Comparison of ENCODE assay signal across 8 mouse cellular contexts in the genomic region with DNA sequence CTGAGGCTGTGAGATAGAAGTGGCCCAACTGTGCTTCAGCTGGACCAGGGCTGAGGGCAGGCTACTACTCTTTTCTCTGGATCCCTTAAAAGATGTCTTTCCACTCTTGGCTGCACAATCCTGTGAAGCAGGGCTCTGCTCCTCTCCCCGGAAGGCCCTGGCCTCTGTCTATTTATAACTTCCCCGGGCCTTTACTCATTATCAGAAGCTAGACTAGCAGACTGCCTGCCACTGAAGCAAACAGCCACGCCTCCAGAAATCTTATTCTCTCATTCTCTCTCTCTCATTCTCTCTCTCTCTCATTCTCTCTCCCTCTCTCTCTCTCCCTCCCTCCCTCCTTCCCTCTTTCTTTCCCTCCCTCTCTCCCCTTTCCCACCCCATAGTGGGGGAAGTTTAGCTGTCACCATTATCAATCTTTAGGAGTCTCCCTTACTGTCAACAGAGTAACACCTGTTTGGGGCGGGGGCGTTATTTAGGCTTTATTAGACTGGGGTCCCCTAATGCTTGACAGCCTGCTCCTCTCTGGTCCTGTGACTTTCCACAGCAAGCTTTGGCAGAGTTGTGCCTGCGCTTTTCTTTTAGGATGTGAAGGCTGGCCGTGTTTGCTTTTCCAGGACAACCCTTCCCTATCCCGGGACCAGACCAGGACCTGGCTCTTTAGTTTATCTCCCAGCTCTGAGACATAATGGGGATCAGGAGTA. TPM values are rescaled to one million over a fixed set of nuclear protein-coding genes. Genes with fewer than 3 reads are reported as not detected.
DNase-seq lines count a peak whose midpoint lies in the region; ATAC-seq and TF ChIP-seq lines count a peak whose summit lies in the region.

No protein-coding gene starts in this region.

- H3K27ac ChIP-seq in lung, postnatal 0 days (ENCODE audit: low read length) = no peak overlapping the region
- H3K27ac ChIP-seq in heart, embryonic 11.5 days (ENCODE audit: low read depth, low read length) = peak overlapping the region; percentile 94
- peak overlapping the region; percentile 58 for H3K27ac ChIP-seq in small intestine, adult 2 months (ENCODE audit: insufficient read depth, low read depth, low read length)

- H3K4me1 ChIP-seq in lung, postnatal 0 days (ENCODE audit: insufficient read depth, low read depth, low read length) = peaks cover 3% of the 10 kb centered on the region; the same call in 1 of the 2 replicates
- peaks cover 3% of the 10 kb centered on the region for H3K4me1 ChIP-seq in lung, adult 2 months (ENCODE audit: control insufficient read depth, insufficient read depth, low read length)
- peaks cover 32% of the 10 kb centered on the region for H3K4me1 ChIP-seq in heart, embryonic 11.5 days (ENCODE audit: control insufficient read depth, insufficient read depth, low read length)
- H3K4me1 ChIP-seq in small intestine, adult 2 months (ENCODE audit: control insufficient read depth, insufficient read depth, insufficient read length, low read length) = no peaks in the 10 kb centered on the region

- TF ChIP-seq POLR2A in lung, adult 2 months (IDR thresholded peaks at IDR 0.05; ENCODE audit: borderline replicate concordance, extremely low read depth, low read depth, low read length) = no peak
- TF ChIP-seq POLR2A in small intestine, adult 2 months (IDR thresholded peaks at IDR 0.05; ENCODE audit: low read depth, low read length) = no peak

- DNase-seq in lung, postnatal 0 days (ENCODE audit: low spot score) = no peak
- DNase-seq in lung, adult 2 months = no peak
- DNase-seq in kidney, postnatal 25 days = peak; percentile 22 to 44
- no peak for DNase-seq in thymus, postnatal 14 days
- DNase-seq in adrenal gland, postnatal 10 days = no peak
- no peak for DNase-seq in layer of hippocampus, postnatal 36 days

- 33% methylated on average over 8 of the region's 8 CpGs for WGBS in lung, postnatal 0 days
- 47% methylated on average over 8 of the region's 8 CpGs for WGBS in lung, adult 2 months
- WGBS in heart, embryonic 11.5 days (ENCODE audit: insufficient replicate concordance) = 12% methylated on average over 8 of the region's 8 CpGs
- 32% methylated on average over 8 of the region's 8 CpGs for WGBS in small intestine, adult 2 months

- H3K9ac ChIP-seq in lung, postnatal 0 days (replicated peaks; ENCODE audit: low read depth) = no peak overlapping the region
- H3K9ac ChIP-seq in heart, embryonic 11.5 days (ENCODE audit: low read depth, low read length) = peak overlapping the region; percentile 66

- no peak for ATAC-seq in lung, postnatal 0 days
- ATAC-seq in heart, embryonic 11.5 days (replicated peaks; ENCODE audit: insufficient number of reproducible peaks, low FRiP score, low TSS enrichment) = no peak

- no peaks in the 10 kb centered on the region for H3K27me3 ChIP-seq in lung, postnatal 0 days (replicated peaks; ENCODE audit: insufficient read depth, low read length)
- no peaks in the 10 kb centered on the region for H3K27me3 ChIP-seq in heart, embryonic 11.5 days (ENCODE audit: control insufficient read depth, insufficient read depth, low read length)
- peaks cover 14% of the 10 kb centered on the region for H3K27me3 ChIP-seq in small intestine, adult 2 months (ENCODE audit: control insufficient read depth, insufficient read depth, low read length)

- H3K36me3 ChIP-seq in lung, postnatal 0 days (ENCODE audit: insufficient read depth, low read length) = no peaks in the 10 kb centered on the region
- no peaks in the 10 kb centered on the region for H3K36me3 ChIP-seq in heart, embryonic 11.5 days (ENCODE audit: control insufficient read depth, insufficient read depth, low read length)
- H3K36me3 ChIP-seq in small intestine, adult 2 months (ENCODE audit: control insufficient read depth, insufficient read depth, low read length) = no peaks in the 10 kb centered on the region

- peak overlapping the region; percentile 57; the same call in 1 of the 2 replicates for H3K4me2 ChIP-seq in lung, postnatal 0 days (replicated peaks; ENCODE audit: low read depth, low read length)
- H3K4me2 ChIP-seq in heart, embryonic 11.5 days = peak overlapping the region; percentile 91

- H3K9me3 ChIP-seq in lung, postnatal 0 days (ENCODE audit: low read length) = no peaks in the 10 kb centered on the region
- no peaks in the 10 kb centered on the region for H3K9me3 ChIP-seq in heart, embryonic 11.5 days (replicated peaks; ENCODE audit: control insufficient read depth, low read length)

- TF ChIP-seq EP300 in lung, postnatal 0 days (IDR thresholded peaks at IDR 0.05) = no peak

- H3K4me3 ChIP-seq in lung, postnatal 0 days (ENCODE audit: low read depth, low read length) = no peak overlapping the region
- H3K4me3 ChIP-seq in lung, adult 2 months (replicated peaks; ENCODE audit: extremely low read depth, low read depth, low read length) = no peak overlapping the region
- H3K4me3 ChIP-seq in heart, embryonic 11.5 days (ENCODE audit: low read depth, low read length) = peak overlapping the region; percentile 56
- peak overlapping the region; percentile 54; the same call in 1 of the 2 replicates for H3K4me3 ChIP-seq in small intestine, adult 2 months (ENCODE audit: low read depth, low read length)

- no peak for TF ChIP-seq CTCF in lung, postnatal 0 days (IDR thresholded peaks at IDR 0.05)
- no peak for TF ChIP-seq CTCF in lung, adult 2 months (IDR thresholded peaks at IDR 0.05; ENCODE audit: insufficient read depth, low read length)
- no peak for TF ChIP-seq CTCF in small intestine, adult 2 months (IDR thresholded peaks at IDR 0.05; ENCODE audit: extremely low read depth, insufficient read length, insufficient replicate concordance, low read depth, low read length)

RNA-seq across cellular contexts. Expression of a gene that starts 0.9 kb away (rescaled TPM):
- polyA plus RNA-seq in lung, postnatal 0 days (2015; fragmentation: Nextera tagmentation; extraction: Ambion mirVana) = 6.3 and 6.6 TPM in 2 replicates
- polyA plus RNA-seq in lung, adult 2 months (2012; rRNA removed) = 14.4 and 21.9 TPM in 2 replicates
- 11.6 and 16.2 TPM in 2 replicates for polyA plus RNA-seq in heart, embryonic 11.5 days (2014; fragmentation: Nextera tagmentation; extraction: Ambion mirVana)
- 6.3 and 7.9 TPM in 2 replicates for polyA plus RNA-seq in small intestine, adult 2 months (2012; rRNA removed)
- total RNA-seq in adrenal gland, postnatal 10 days (2021) = 10 to 100 TPM; 35.0 to 51.6 TPM
- 1 to 10 TPM; 1.4 to 1.7 TPM for total RNA-seq in layer of hippocampus, postnatal 36 days (2021)

Comparison
In these comparisons a context has a peak if more than half of its experiments do, and no peak if none do; other contexts are left out.
1. DNase-seq: peak in kidney, postnatal 25 days (2 of 2); none in lung, postnatal 0 days (single experiment), lung, adult 2 months (single experiment), thymus, postnatal 14 days (single experiment), adrenal gland, postnatal 10 days (single experiment) and layer of hippocampus, postnatal 36 days (0 of 2).
2. H3K4me3 ChIP-seq: peak in heart, embryonic 11.5 days (single experiment) and small intestine, adult 2 months (single experiment); none in lung, postnatal 0 days (single experiment) and lung, adult 2 months (single experiment).